Mouse (Mus musculus) midbrain, embryonic 12.5 days (tissue): ENCODE results near the gene Igf1r. TPM values are rescaled to one million over a fixed set of nuclear protein-coding genes. Genes with fewer than 3 reads are reported as not detected.
"Not testable (repeated sequence)": the region's sequence is repeated elsewhere in the genome, so short reads cannot be mapped to it uniquely, and the experiment has no call there.

Experiments used
- ATAC-seq: fragments of 200-750 bp; cut with Nextera tagmentation; 2 replicates; pipeline ENCODE4 v1.8.0; 2017; ENCODE audit warnings: low read depth, moderate TSS enrichment, moderate library complexity; ENCODE audit not compliant: low FRiP score
- H3K27ac ChIP-seq: fragments of 300-500 bp; sonication (generic); replicated peaks from 2 replicates; pipeline ENCODE4 v1.5.1; 2016; ENCODE audit warnings: mild to moderate bottlenecking
- H3K27me3 ChIP-seq: fragments of 300-500 bp; sonication (generic); 2 replicates; pipeline ENCODE4 v1.6.1; 2016; ENCODE audit warnings: mild to moderate bottlenecking
- H3K36me3 ChIP-seq: fragments of 300-500 bp; sonication (generic); 2 replicates; pipeline ENCODE4 v1.6.1; 2016
- H3K4me1 ChIP-seq: fragments of 300-500 bp; sonication (generic); 2 replicates; pipeline ENCODE4 v1.6.1; 2016
- H3K4me2 ChIP-seq: fragments of 300-500 bp; sonication (generic); replicated peaks from 2 replicates; pipeline ENCODE4 v1.6.1; 2016; ENCODE audit warnings: mild to moderate bottlenecking, moderate library complexity
- H3K4me3 ChIP-seq: fragments of 300-500 bp; sonication (generic); 2 replicates; pipeline ENCODE4 v1.5.1; 2016; ENCODE audit warnings: mild to moderate bottlenecking
- H3K9ac ChIP-seq: fragments of 300-500 bp; sonication (generic); replicated peaks from 2 replicates; pipeline ENCODE4 v1.6.1; 2016; ENCODE audit warnings: mild to moderate bottlenecking, moderate library complexity
- H3K9me3 ChIP-seq: fragments of 300-500 bp; sonication (generic); 2 replicates; pipeline ENCODE4 v1.6.1; 2016; ENCODE audit warnings: mild to moderate bottlenecking
- WGBS: fragments of 180-500 bp; shearing (Covaris S2); methylation state at CpG from one replicate; pipeline ENCODE4 v1.1.7; 2016; 5-methylcytosine and 5-hydroxymethylcytosine counted together
- polyA plus RNA-seq: library from polyadenylated mRNA; unstranded; fragments of >200 nt; fragmentation: Nextera tagmentation; extraction: Ambion mirVana; gene quantifications from 2 replicates; pipeline ENCODE4 v1.2.1, GENCODE M21; 2016

Igf1r gene
- polyA plus RNA-seq, 1 experiment from 2014 or later, result 37.6 TPM

DNA sequence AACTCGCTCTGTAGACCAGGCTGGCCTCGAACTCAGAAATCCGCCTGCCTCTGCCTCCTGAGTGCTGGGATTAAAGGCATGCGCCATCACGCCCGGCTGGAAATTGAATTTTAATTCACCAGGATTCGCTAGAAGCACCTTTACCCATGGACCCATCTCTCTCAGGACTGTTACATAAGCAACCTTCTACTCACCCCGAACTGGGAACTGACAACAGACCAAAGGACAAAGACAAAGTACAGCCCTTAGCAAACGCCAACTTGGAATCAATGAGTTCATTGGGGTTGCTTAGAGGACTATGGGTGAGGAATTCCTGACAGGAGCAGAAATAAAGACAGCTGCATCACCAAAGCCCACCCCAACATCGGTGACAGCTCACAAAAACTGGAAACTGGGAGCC is 320.0 kb downstream of the Igf1r start:
- Histone ChIP-seq H3K9ac (no peak overlapping the region), H3K27me3 (peaks cover 19% of the 10 kb centered on the region), H3K27ac (no peak overlapping the region), H3K4me2 (no peak overlapping the region), H3K36me3 (no peaks in the 10 kb centered on the region), H3K9me3 (no peaks in the 10 kb centered on the region), H3K4me3 (no peak overlapping the region), H3K4me1 (peaks cover 9% of the 10 kb centered on the region)
- ATAC-seq, result no peak
- WGBS, result 90% methylated on average over 10 of the region's 10 CpGs

DNA sequence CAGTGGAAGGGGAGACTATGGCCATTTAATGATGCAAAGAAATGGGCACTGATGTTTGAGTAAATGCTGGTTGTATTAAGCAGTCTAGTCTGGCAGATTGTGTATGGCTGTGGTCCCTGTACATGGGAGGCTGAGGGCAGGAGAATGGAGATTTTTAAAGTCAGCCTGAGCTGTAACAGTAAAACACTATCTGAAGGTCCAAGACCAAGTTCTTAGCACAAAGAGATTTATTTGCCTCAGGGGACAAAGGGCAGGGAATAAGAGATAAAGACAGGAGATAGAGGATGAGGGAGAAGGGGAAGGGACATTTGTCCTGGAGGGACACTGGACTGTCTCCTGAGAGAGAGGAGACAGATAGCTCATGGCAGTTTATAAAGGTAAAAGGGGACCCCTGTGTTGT is 320.9 kb downstream of the Igf1r start, which contains the start of gene Fam169b:
Fam169b (plus strand) TSS at position 325 of the 400 bp plus-strand sequence.
- no peak within 1 kb of the TSS for H3K4me2 ChIP-seq
- ATAC-seq, result no peak
- H3K9me3 ChIP-seq, result no peaks in the 10 kb centered on the region
- no peak within 1 kb of the TSS for H3K27ac ChIP-seq
- H3K4me1 ChIP-seq, result peaks cover 9% of the 10 kb centered on the region
- H3K36me3 ChIP-seq, result no peaks in the 10 kb centered on the region
- no peak within 1 kb of the TSS for H3K9ac ChIP-seq
- no peak within 1 kb of the TSS for H3K4me3 ChIP-seq
- H3K27me3 ChIP-seq, result peaks cover 25% of the 10 kb centered on the region

- no peak for ATAC-seq
- H3K9me3 ChIP-seq, result no peaks in the 10 kb centered on the region
- peaks cover 30% of the 10 kb centered on the region for H3K27me3 ChIP-seq
- no peak overlapping the region for H3K27ac ChIP-seq
- no peaks in the 10 kb centered on the region for H3K36me3 ChIP-seq
- H3K4me1 ChIP-seq, result peaks cover 9% of the 10 kb centered on the region
- H3K4me2 ChIP-seq, result no peak overlapping the region
- H3K9ac ChIP-seq, result no peak overlapping the region
- WGBS, result 60% methylated on average over 2 of the region's 2 CpGs
- H3K4me3 ChIP-seq, result no peak overlapping the region
These were observed 321.6 kb downstream of the Igf1r start for GRCm38 (mm10) chr7:68274218-68274617.

DNA sequence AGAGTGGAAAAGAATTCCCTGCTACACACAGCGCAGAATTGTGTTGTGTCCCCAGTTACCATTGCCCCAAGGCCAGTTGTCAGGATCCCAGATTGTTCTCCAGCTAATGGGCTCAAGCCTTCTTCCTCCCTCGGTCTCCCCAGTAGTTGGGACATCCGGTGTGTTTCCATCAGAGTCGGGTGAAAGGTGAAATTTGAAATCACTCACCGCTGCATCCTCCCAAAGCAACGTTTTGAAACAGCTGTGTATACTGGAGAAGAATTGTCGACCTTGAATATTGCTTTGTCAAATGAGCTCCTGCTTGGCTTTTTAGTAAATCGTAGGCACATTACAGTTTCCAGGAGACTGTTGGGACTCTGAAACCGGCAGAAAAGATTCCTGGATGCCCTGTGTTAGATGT is 322.3 kb downstream of the Igf1r start:
- no peak overlapping the region for H3K4me2 ChIP-seq
- ATAC-seq, result no peak
- WGBS, result 73% methylated on average over 9 of the region's 9 CpGs
- peaks cover 30% of the 10 kb centered on the region for H3K27me3 ChIP-seq
- H3K27ac ChIP-seq, result no peak overlapping the region
- H3K9ac ChIP-seq, result no peak overlapping the region
- no peaks in the 10 kb centered on the region for H3K36me3 ChIP-seq
- no peaks in the 10 kb centered on the region for H3K9me3 ChIP-seq
- H3K4me3 ChIP-seq, result no peak overlapping the region
- H3K4me1 ChIP-seq, result peaks cover 9% of the 10 kb centered on the region

GRCm38 (mm10) chr7:68275445-68275837 is 322.8 kb downstream of the Igf1r start:
- not testable (repeated sequence) for H3K36me3 ChIP-seq, H3K4me1 ChIP-seq, H3K9me3 ChIP-seq, H3K27ac ChIP-seq, H3K4me3 ChIP-seq, H3K9ac ChIP-seq, ATAC-seq
- Histone ChIP-seq H3K27me3 (peaks cover 30% of the 10 kb centered on the region), H3K4me2 (peak overlapping the region; percentile 61)
- 44% methylated on average over 9 of the region's 9 CpGs for WGBS

GRCm38 (mm10) chr7:68275838-68276731 is 323.5 kb downstream of the Igf1r start:
- no peaks in the 10 kb centered on the region for H3K36me3 ChIP-seq
- peak overlapping the region; percentile 31 for H3K4me3 ChIP-seq
- 4% methylated on average over 36 of the region's 36 CpGs for WGBS
- H3K27me3 ChIP-seq, result peaks cover 30% of the 10 kb centered on the region
- no peaks in the 10 kb centered on the region for H3K9me3 ChIP-seq
- 0 out of 2 replicates have a peak overlapping the region, but pooled peaks have one; percentile 28 for H3K9ac ChIP-seq
- H3K4me2 ChIP-seq, result peak overlapping the region; percentile 61
- H3K27ac ChIP-seq, result no peak overlapping the region
- no peak; the same call in 1 of the 2 replicates for ATAC-seq
- H3K4me1 ChIP-seq, result peaks cover 9% of the 10 kb centered on the region

DNA sequence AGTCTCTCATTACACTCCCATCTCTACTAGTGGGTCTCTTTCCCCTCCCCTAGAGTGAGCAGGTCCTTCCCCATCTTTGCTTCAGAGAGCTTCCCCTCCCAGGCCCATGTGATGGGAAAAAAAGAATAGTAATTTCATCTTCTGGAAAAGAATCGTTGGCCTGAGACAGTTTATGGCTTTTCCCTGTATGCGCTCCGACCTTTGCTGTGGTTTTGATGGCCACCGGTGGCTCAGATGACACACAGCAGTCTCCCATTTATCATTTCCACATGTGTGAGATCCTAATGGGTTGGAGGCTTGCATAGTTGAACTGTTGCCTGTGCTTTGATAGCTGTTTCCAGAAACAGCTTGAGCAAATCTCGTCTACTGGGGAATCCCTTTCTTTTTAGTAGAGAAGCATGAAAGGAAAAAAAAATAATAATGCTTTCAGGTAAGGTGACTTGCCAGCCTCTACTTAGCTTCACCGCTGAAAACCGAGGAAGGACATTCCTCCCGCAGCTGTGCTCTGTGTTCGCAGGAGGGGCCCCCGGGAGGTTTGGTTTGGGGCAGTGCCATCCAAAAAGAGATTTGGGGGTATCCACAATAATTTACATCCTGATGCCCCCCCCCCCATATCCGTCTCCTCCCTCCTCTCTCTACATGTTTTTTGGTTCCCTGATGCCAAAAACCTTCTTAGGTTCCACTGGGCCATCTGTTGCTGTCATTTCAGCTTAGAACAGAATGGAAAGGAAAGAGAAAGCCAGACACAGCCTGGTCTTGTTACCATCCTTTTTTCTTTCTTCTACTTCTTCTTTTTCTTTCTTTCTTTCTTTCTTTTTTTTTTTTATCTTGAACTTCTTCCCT is 324.6 kb downstream of the Igf1r start:
- H3K27me3 ChIP-seq, result peaks cover 30% of the 10 kb centered on the region
- H3K9ac ChIP-seq, result no peak overlapping the region
- ATAC-seq, result no peak
- no peaks in the 10 kb centered on the region for H3K9me3 ChIP-seq
- no peaks in the 10 kb centered on the region for H3K36me3 ChIP-seq
- no peak overlapping the region for H3K27ac ChIP-seq
- H3K4me3 ChIP-seq, result no peak overlapping the region
- H3K4me1 ChIP-seq, result peaks cover 9% of the 10 kb centered on the region
- H3K4me2 ChIP-seq, result no peak overlapping the region
- 46% methylated on average over 11 of the region's 11 CpGs for WGBS

DNA sequence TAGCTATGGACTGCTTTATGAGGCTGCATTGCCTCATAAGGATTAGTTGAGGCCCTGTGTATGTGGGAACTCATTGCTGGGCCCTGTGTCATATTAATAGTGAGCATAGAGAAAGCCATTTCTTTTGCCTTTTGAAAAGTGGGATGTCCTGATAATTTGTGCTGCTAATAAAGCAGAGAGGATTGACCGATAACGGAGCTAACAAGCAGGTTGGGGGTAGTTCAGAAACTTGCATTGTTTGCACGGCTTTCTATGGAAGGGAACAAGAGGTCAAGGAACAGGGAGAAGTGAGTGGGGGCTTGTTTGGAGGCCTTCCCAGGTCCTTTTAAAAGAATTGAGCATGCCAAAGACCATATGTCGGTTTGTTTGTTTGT is 325.3 kb downstream of the Igf1r start:
- ATAC-seq, result no peak
- Histone ChIP-seq H3K4me2 (no peak overlapping the region), H3K4me1 (peaks cover 9% of the 10 kb centered on the region), H3K27me3 (peaks cover 30% of the 10 kb centered on the region), H3K9ac (no peak overlapping the region), H3K27ac (no peak overlapping the region), H3K36me3 (no peaks in the 10 kb centered on the region), H3K4me3 (no peak overlapping the region), H3K9me3 (no peaks in the 10 kb centered on the region)
- WGBS, result 60% methylated on average over 4 of the region's 4 CpGs

GRCm38 (mm10) chr7:68278385-68278784 is 325.8 kb downstream of the Igf1r start:
- 98% methylated on average over 6 of the region's 6 CpGs for WGBS
- no peak for ATAC-seq
- Histone ChIP-seq H3K9me3 (no peaks in the 10 kb centered on the region), H3K27ac (no peak overlapping the region), H3K36me3 (no peaks in the 10 kb centered on the region), H3K4me3 (no peak overlapping the region), H3K9ac (no peak overlapping the region), H3K4me1 (peaks cover 9% of the 10 kb centered on the region), H3K27me3 (peaks cover 30% of the 10 kb centered on the region), H3K4me2 (no peak overlapping the region)

DNA sequence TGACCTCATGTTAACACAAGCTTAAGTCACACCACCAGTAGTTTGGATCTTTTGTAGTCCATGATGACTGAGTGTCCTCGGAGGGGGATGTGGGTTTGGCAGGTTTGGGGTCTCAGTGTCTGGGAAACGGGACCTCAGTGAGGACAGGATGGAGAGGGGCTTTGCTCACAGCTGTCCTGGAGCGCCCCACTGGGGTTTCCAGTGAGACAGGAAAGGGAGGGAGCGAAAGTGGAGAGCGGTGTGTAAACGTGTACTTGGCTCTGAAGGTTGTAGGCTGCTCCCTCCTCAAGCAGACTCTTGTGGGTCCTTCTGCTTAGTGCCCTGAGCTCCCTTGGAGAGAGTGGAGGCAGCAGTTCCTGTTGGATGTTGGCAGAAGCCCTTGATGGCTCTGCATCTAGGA is 326.3 kb downstream of the Igf1r start:
- H3K9me3 ChIP-seq, result no peaks in the 10 kb centered on the region
- no peaks in the 10 kb centered on the region for H3K36me3 ChIP-seq
- no peak overlapping the region for H3K4me3 ChIP-seq
- H3K9ac ChIP-seq, result no peak overlapping the region
- peaks cover 30% of the 10 kb centered on the region for H3K27me3 ChIP-seq
- ATAC-seq, result no peak
- H3K27ac ChIP-seq, result no peak overlapping the region
- peaks cover 9% of the 10 kb centered on the region for H3K4me1 ChIP-seq
- WGBS, result 76% methylated on average over 6 of the region's 6 CpGs
- no peak overlapping the region for H3K4me2 ChIP-seq

DNA sequence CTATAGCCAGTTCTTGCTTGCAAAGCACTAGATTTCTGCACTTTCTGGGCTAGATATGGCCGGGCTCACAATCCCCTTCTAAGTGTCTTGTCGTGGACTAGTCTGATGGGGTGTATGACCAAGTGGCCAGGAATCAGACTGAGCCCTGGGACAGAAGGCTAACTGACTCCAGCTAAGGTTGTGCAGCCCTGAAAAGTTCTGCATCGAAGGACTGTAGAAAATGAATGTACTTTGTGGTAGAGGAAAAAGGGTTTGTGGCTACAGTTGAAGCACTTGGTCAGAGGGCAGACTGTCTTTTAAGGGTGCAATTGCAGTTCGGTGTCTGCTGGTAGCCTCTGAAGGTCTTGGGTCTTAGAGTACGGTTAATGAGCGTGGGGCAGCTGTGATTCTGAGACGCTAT is 326.9 kb downstream of the Igf1r start:
- H3K27me3 ChIP-seq, result peaks cover 27% of the 10 kb centered on the region
- no peaks in the 10 kb centered on the region for H3K36me3 ChIP-seq
- H3K4me3 ChIP-seq, result no peak overlapping the region
- H3K27ac ChIP-seq, result no peak overlapping the region
- 85% methylated on average over 7 of the region's 7 CpGs for WGBS
- H3K9ac ChIP-seq, result no peak overlapping the region
- H3K9me3 ChIP-seq, result no peaks in the 10 kb centered on the region
- no peak overlapping the region for H3K4me2 ChIP-seq
- no peak for ATAC-seq
- peaks cover 9% of the 10 kb centered on the region for H3K4me1 ChIP-seq

DNA sequence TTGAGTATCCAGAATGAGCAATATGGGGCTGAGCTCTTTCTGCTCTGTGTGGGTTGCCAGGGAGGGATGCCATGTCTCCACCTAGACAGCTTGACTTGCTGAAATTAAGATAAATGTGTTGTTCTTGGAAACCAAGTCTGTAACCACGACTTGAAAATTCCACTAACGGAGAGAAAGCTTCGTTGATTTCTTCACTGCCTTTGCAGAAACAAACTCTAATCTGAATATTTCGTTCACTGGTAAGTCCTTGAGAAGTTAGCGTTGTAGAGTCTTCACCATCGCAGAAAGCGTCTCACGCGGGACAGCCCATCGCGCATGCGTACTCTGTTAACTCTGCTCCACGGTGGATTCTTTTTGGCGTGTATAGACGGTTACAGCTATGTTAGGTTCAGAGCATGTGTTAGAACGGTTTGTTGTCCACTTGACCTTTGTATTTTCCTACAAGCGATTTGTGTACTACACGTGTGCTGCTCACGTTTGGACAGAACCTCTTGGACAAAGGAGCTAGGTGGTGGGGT is 327.8 kb downstream of the Igf1r start:
- H3K9ac ChIP-seq, result no peak overlapping the region
- H3K27ac ChIP-seq, result no peak overlapping the region
- WGBS, result 96% methylated on average over 19 of the region's 19 CpGs
- no peak overlapping the region for H3K4me2 ChIP-seq
- H3K36me3 ChIP-seq, result no peaks in the 10 kb centered on the region
- peaks cover 9% of the 10 kb centered on the region for H3K4me1 ChIP-seq
- no peaks in the 10 kb centered on the region for H3K9me3 ChIP-seq
- H3K27me3 ChIP-seq, result peaks cover 27% of the 10 kb centered on the region
- no peak for ATAC-seq
- no peak overlapping the region for H3K4me3 ChIP-seq
